Mouse (Mus musculus) E14TG2a.4 (cell line): ENCODE data around the gene Clpp.

Source experiments
- H3K27me3 ChIP-seq: 2 replicates; pipeline ENCODE4 v1.6.1; 2014; ENCODE audit warnings: low read length, control low read depth; ENCODE audit not compliant: insufficient read depth
- H3K36me3 ChIP-seq: 2 replicates; pipeline ENCODE4 v1.6.1; 2014; ENCODE audit warnings: low read length, control low read depth; ENCODE audit not compliant: insufficient read depth
- H3K4me1 ChIP-seq: replicated peaks from 2 replicates; pipeline ENCODE4 v1.6.1; 2014; ENCODE audit warnings: low read depth, low read length, control low read depth
- H3K4me3 ChIP-seq: replicated peaks from 2 replicates; pipeline ENCODE4 v1.5.1; 2014; ENCODE audit warnings: mild to moderate bottlenecking, low read length
- H3K9me3 ChIP-seq: 2 replicates; pipeline ENCODE4 v1.6.1; 2014; ENCODE audit warnings: low read length, control low read depth
- CTCF ChIP-seq: conservative IDR thresholded peaks from 2 replicates; pipeline ENCODE4 v1.5.1; 2014; ENCODE audit warnings: low read length
- NANOG ChIP-seq: IDR thresholded peaks from 2 replicates; pipeline ENCODE4 v1.6.1; 2014; ENCODE audit warnings: borderline replicate concordance, low read length, mixed read lengths
- POU5F1 ChIP-seq: IDR thresholded peaks from 2 replicates; pipeline ENCODE4 v1.6.1; 2014; ENCODE audit warnings: low read length, borderline replicate concordance

Clpp gene

DNA sequence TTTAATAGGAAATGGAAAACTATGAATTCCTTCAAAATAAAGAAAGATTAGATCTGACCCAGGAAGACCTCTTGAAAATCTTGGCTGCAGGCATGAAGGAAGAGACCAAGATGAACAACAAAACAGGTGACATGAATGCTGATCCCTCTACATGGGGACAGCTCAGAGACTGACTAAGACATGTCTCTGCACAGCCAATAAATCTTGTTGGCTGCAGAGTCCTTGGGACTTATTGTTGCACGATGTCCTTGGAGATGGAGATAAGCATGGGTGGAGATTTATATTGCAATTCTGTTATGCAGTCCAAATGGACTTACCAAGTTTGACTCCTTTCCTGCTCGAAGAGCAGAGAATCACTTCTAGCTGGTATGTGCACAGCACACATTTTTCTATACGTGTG lies 20.8 kb upstream of the Clpp start:
- Histone ChIP-seq H3K9me3 (no peaks in the 10 kb centered on the region), H3K36me3 (no peaks in the 10 kb centered on the region)
- no peak for TF ChIP-seq NANOG

DNA sequence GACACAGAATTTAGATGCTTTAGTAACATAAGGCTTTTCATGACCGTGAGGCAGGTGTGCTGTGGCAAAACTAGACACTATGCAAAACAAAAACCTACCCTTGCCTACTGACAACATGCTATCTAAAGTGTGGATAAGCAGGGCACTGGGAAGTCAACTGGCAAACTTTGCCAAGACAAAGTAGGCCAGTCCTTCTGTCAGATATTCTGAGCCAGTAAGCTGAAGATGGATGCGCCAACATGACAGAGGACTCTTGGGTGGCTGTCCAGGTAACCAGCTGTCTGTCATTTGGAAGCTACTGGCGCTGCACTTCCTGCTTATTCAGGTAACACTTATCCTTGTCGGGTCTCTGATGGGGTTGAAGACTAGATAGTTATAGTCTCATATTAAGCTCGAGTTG lies 20.0 kb upstream of the Clpp start:
- Histone ChIP-seq H3K4me3 (no peak overlapping the region), H3K36me3 (no peaks in the 10 kb centered on the region), H3K4me1 (peaks cover 12% of the 10 kb centered on the region), H3K27me3 (peaks cover 9% of the 10 kb centered on the region; the same call in 1 of the 2 replicates), H3K9me3 (no peaks in the 10 kb centered on the region)
- TF ChIP-seq NANOG (no peak), POU5F1 (no peak), CTCF (no peak)

More for the DNA sequence above, 20.8 kb upstream of the Clpp start:
- peaks cover 9% of the 10 kb centered on the region for H3K4me1 ChIP-seq
- H3K27me3 ChIP-seq, result peaks cover 9% of the 10 kb centered on the region; the same call in 1 of the 2 replicates
- H3K4me3 ChIP-seq, result no peak overlapping the region

DNA sequence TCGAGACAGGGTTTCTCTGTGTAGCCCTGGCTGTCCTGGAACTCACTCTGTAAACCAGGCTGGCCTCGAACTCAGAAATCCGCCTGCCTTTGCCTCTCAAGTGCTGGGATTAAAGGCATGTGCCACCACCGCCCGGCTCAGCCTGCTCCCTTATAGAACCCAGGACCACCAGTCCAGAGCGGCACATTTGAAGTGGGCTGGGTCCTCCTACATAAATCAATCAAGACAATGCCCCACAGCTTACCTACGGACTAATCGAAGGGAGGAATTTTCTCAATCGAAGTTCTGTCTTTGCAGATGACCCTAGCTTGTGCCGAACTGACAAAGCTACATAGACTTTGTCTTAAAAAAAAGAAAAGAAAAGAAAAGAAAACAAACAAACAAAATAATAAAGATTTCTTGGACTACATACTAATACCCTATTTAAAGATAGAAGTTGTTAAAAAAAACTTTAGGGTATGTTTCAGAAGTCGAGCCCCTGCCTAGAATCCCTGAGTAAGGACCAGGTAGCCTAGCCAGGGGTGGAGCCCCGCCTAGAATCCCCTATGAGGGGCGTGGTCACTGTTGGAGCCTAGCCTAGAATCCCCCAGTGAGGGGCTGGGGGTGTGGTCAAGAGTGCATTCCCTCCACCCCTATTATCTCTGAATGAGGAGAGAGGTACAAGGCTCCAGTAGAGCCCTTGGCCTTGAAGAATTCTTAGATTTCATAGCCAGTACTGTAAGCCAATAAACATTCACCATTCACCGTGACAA lies 16.0 kb upstream of the Clpp start:
- Histone ChIP-seq H3K4me3 (no peak overlapping the region), H3K27me3 (peaks cover 11% of the 10 kb centered on the region), H3K9me3 (no peaks in the 10 kb centered on the region), H3K4me1 (peaks cover 22% of the 10 kb centered on the region), H3K36me3 (no peaks in the 10 kb centered on the region)
- no peak for TF ChIP-seq CTCF
- no peak for TF ChIP-seq NANOG
- no peak for TF ChIP-seq POU5F1

GRCm38 (mm10) chr17:56974708-56975240 lies 15.3 kb upstream of the Clpp start:
- peaks cover 22% of the 10 kb centered on the region for H3K4me1 ChIP-seq
- TF ChIP-seq NANOG, result no peak
- no peak for TF ChIP-seq POU5F1
- TF ChIP-seq CTCF, result no peak
- peaks cover 7% of the 10 kb centered on the region; the same call in 1 of the 2 replicates for H3K27me3 ChIP-seq

DNA sequence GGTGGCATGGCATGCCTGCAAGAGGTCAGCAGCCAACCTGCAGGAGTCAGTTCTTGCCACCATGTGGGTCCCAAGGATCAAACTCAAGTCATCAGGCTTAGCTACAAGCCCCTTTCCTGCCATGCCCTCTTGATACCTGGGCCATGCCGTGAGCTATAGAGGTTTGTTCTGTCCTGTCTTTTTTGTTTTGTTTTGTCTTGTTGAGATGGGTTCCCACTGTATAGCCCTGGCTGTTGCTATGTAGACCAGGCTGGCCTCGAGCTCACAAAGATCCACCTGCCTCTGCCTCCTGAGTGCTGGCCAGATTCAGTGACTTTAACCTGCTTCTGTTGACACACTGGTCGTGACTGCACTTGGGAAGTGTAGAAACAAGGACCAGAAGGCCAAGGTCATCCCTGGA lies 14.7 kb upstream of the Clpp start:
- no peak overlapping the region for H3K4me3 ChIP-seq
- peaks cover 22% of the 10 kb centered on the region for H3K4me1 ChIP-seq
- H3K9me3 ChIP-seq, result no peaks in the 10 kb centered on the region
- no peaks in the 10 kb centered on the region for H3K36me3 ChIP-seq
- peaks cover 2% of the 10 kb centered on the region; the same call in 1 of the 2 replicates for H3K27me3 ChIP-seq
- no peak for TF ChIP-seq NANOG
- TF ChIP-seq CTCF, result no peak
- TF ChIP-seq POU5F1, result no peak

More at GRCm38 (mm10) chr17:56974708-56975240, 15.3 kb upstream of the Clpp start:
- no peak overlapping the region for H3K4me3 ChIP-seq
- H3K36me3 ChIP-seq, result no peaks in the 10 kb centered on the region
- H3K9me3 ChIP-seq, result no peaks in the 10 kb centered on the region

DNA sequence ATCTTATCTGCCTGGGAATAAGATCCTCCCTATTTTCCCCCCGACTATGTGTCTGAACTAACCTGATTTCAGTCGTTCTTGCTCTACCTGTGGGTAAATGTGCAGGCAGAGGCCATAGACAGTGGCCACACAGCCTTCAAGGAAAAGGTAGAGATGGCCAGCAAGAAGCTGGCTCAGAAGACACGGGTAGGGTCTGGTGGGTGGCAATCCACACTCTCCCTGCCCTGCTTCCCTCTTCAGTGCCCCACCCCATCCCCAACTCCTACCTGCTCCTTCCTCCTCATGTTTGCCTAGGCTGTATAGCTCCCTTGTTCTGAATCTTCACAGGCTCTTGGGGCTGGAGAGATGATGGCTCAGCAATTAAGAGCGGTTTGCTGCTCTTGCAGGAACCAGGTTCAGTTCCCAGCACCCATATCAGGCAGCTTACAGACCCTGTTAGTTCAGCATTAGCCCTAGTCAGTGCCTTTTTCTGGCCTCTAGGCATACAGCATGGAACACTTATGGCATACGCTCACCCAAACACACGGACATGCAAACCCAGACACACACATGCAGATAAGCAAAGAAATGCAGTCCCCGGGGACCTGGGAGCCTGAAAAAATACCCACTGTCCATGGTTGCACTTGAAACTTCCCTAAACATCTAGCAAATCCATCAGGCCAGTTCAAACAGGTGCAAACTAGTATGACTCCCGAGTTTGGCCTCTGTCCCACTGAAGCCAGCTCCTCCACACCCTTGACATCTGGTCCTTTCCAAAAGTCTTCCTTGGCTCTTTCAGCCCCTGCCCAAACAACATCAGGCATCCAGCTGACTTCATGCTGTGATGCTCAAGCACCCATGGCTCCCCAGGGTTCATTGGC lies 13.3 kb upstream of the Clpp start:
- TF ChIP-seq CTCF, result no peak
- no peak for TF ChIP-seq POU5F1
- no peak for TF ChIP-seq NANOG
- peaks cover 22% of the 10 kb centered on the region for H3K4me1 ChIP-seq
- H3K9me3 ChIP-seq, result no peaks in the 10 kb centered on the region
- H3K36me3 ChIP-seq, result no peaks in the 10 kb centered on the region
- H3K27me3 ChIP-seq, result peaks cover 2% of the 10 kb centered on the region; the same call in 1 of the 2 replicates
- H3K4me3 ChIP-seq, result no peak overlapping the region

DNA sequence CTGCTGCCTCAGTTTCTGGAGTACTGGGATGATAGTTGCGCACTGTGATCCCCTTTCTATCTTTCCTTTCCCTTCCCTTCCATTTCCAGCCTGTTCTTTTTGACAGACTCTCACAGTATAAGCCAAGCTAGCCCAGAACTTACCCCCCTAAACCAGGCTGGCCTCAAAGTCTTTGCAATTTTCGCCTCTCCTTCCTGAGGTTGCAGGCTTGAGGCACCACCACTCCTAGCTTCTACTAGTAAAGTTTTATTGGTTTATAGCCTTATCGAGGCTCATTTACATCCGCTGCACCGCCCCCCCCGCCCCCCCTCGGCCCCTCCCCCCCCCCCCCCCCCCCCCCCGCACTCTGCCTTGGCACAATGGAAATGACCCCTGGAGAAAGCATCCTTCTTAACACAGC lies 10.6 kb upstream of the Clpp start:
- Histone ChIP-seq H3K9me3 (no peaks in the 10 kb centered on the region), H3K36me3 (no peaks in the 10 kb centered on the region), H3K4me1 (peaks cover 15% of the 10 kb centered on the region), H3K4me3 (no peak overlapping the region), H3K27me3 (peaks cover 2% of the 10 kb centered on the region; the same call in 1 of the 2 replicates)
- TF ChIP-seq CTCF, result no peak
- TF ChIP-seq POU5F1, result no peak
- no peak for TF ChIP-seq NANOG

GRCm38 (mm10) chr17:56981049-56981448 lies 9.1 kb upstream of the Clpp start:
- TF ChIP-seq POU5F1, result no peak
- TF ChIP-seq CTCF, result no peak
- TF ChIP-seq NANOG, result no peak
- Histone ChIP-seq H3K36me3 (no peaks in the 10 kb centered on the region), H3K27me3 (peaks cover 2% of the 10 kb centered on the region; the same call in 1 of the 2 replicates), H3K4me3 (no peak overlapping the region), H3K9me3 (no peaks in the 10 kb centered on the region), H3K4me1 (peaks cover 10% of the 10 kb centered on the region)
